Mouse (Mus musculus): ENCODE results near the gene Adgrg6.

Adgrg6 gene

DNA sequence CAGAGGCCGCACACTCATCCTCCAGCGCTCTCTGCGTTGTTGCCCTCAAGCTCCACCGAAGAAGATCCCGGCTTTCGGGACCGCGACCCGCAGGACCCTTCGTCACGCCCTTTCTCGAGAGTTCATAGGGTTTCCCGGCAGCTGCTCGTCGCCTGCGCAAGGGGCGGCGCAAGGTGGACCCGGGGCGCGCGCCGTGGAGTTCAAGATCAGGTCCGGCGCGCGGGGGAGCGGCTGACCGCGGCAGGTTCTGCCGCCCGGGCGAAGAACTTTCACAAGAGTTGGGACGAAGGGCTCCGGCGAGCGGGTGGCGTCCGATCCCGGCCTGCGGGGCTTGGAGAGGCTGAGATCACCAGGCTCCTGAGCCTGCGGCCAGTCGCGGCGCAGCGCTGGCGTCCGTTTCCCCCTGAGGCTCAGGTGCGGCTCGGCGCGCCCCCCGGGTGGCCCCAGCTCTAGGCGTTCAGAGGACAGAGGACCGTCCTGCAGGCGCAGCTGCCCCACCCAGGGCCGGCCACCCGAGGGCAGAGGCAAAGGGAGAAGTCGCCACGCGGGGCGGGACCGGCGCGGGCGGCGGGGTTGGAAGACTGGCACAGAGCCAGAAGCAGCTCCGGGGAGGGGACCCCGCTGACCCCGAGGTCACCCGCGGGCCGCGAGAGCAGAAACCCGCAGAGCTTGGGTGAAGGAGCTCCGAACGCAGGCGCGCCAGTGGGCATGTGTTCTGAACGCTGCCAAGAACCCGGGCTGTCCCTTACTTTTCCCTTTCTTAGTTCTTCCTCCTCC lies at the start of gene Adgrg6:
Gene Adgrg6 (minus strand): TSS at position 719 of the 777 bp plus-strand sequence.
- no peak for DNase-seq (ENCODE audit: low spot score)

DNA sequence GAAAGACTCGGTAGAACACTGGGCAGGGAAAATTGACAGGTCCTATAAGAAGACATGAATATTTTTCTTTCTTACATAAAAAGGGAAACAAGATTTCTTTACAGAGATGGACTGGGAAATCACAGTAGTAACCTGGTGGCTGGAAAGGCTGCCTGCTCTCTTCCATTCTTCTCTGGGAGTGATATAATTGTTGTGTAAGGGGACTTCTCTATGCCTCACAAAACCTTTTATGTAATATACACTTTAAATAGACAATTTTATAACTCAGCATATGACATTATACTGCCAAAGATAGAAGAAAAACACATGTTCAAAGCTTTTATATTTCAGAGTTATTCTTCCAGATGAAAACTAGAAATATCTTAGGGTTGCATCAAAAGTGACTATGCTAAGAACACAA lies 46.8 kb upstream of the Adgrg6 start:
- DNase-seq (ENCODE audit: low spot score) = no peak

DNA sequence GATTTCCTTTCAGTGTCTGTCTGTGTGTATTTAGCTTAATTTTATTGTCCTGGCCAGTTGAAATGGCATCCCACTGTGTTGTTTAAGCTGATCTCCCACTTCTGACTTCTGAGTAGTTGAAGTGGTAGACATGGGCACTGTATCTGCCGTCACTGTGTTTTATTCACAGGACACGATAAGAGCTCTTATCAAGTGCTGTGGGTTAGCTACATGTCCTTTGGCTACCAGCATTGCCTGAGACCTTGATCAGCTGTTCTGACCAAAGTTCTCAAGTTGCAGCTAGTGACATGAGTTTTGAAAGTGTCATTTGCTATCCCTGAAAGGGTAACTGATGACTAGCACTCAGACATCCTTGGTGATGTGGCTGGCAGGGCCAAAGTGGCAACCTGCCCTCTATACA lies 45.4 kb upstream of the Adgrg6 start:
- DNase-seq (ENCODE audit: low spot score) = no peak

DNA sequence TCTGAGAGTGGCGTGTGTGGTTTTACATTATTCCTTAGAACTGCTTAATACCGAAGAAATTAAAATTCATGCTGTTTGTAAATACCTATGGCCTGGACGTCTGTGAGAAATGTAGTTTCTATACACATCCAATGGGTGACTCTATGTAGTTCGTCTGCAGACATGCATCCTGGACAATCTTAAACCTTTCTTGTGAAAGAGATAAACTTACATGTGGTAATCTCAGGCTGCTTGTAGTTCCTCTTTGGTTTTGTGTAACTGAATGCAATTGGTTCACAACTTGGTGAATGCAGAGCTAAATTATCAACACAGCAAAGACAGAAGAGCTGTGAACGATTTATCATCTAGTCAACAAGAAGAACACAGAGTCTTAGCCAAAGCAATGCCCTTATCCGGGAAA lies 44.2 kb upstream of the Adgrg6 start:
- no peak for DNase-seq (ENCODE audit: low spot score)

DNA sequence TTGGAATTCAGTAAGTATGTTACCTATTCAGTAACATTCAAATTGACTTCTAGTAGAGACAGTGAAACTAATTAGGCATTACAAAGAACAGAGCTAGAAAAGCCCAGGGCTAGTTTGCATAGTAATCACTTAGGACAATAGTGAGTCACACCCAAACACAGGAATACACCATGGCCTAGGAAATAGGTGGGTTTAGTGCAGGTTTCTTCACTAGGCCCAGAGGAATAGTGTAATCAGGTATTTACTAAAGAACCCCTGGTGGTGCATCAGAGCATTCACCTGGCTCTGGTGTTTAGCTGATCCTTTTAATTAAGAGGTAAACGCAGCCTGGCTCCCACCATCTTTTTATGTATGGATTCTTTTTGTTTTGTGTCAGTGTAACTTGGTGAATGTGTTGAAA lies 38.0 kb upstream of the Adgrg6 start:
- no peak for DNase-seq (ENCODE audit: low spot score)

DNA sequence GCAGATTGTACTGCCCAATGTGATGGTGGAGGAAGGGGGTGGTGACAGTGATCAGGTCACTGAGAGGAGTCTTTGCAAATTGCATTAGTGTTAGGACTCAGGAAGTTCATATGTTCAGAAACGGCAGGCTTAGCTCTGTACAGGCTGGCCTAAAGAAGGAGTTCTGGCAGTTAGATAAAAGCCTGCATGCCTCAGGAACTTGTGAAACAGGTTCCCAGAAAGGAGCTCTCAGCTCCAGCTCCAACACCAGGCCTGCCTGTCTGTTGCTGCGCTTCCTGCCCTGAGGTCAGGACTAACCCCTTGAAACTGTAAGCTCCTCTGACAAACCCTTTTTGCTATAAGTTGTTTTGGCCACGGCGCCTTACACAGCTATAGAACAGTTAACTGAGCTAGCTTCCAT lies 28.8 kb upstream of the Adgrg6 start:
- DNase-seq (ENCODE audit: low spot score) = no peak

DNA sequence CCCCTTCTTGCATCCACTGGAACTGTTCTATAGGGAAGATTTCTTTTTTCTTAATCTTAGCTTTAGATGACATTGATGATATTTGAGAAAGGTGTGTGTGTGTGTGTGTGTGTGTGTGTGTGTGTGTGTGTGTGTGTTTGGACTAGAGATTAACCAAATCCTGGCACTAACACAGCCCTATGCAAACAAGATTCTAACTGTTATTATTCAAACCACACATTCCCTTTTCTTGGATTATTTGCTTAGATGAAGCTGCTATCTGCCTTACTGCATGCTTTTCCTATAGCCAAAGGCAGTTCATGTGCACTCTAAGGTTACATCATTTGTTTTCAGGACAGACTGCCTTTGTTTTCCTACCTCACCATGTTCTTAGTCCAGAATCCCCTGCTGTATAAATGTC lies 25.7 kb upstream of the Adgrg6 start:
- DNase-seq (ENCODE audit: low spot score) = no peak

DNA sequence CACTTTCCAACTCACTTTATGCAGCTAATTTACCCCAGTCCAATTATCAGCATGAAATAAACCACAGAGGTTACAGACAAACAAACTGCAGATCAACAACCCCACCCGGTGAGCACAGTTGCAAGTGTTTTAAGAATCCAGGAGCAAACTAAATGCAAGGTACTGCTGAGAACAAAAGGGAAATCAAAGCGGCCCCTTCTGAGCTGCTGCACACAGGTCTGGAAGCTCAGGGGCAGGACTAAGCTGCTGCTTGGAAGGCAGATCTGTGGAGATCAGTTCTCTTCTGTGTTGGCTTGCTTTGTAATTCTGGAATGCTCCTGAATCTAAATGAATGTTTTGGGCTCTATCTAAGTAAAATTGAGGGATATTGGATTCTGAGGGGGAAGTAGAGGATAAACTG lies 25.2 kb upstream of the Adgrg6 start:
- DNase-seq (ENCODE audit: low spot score) = no peak

DNA sequence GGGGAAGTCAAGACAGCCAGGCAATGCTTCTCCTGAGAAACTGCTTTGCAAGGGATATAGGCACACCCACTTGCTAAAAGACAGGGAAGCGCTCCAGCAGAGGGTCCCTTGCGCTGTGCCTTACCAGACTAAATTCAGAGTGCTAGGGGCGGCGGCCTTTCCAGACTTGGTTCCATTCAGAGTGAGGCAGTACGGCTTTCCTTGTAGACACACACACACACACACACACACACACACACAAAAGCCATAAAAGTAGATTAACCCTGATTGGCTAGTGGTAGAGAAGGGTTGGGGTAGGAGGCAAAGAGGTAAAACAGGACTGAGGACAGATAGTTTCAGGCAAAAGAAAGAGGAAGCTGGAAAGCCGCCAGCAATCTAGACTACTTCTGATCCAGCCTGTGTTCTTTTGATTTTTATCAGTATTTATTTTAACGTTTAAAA lies 672 bp upstream of the Adgrg6 start:
- DNase-seq (ENCODE audit: low spot score) = no peak

DNA sequence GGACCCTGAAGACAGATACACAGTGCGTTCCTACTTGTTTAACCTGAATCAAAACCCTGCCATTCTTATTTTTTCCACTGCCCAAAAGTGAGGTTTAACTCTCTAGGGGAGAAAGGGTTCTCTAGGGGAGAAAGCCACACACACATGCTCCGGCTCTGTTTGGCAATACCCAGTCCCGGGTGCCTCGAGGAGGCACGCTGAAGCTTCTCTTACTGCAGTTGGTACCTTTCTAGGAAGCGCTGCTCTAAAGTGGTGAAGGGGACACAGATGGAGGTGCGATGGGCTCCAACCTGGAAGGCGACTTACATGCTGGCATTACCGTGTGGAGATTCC lies 885 bp downstream of the Adgrg6 start:
- DNase-seq (ENCODE audit: low spot score) = no peak

DNA sequence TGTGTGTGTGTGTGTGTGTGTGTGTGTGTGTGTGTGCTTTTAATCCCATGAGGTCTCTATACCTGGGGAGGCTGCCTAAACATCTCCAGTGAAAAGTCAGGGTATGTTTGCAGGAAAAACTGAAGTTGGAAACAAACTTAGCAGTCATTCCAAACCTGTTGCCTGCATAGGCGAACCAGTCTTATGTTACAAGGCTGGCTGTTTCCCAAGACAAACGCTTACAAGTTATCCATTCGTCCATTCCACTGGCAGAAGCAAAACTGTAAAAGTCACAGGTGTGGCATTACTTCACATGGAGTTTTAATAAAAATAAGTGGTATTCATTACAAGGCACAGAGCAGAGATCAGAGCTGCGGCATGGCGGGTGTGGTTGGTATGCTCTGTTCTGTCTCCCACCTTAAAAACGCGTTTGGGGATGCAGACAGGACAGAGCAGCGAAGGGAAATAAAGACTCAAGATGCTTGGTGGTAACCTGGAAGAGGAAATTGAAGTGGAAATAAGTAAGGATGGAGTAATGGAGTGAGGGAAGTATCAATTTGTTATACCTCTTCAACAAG lies 1.9 kb downstream of the Adgrg6 start:
- DNase-seq (ENCODE audit: low spot score) = no peak

DNA sequence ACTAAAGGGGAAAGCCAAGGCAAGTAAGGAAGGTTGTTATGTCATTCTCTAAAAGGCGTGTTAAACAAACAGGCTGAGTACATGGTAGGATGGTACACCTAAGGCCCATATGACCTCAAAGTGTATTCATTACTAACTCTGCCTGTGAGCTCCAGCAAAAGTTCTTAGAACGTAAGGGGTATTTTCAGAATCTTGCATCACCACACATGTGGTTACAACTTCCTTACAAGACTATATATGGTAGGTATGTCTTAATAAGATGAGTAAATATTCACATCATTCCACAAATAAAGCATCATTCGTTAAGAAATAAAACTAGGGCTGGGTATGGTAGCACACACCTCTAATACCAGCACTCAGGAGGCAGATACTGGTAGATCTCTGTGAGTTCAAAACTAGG lies 8.4 kb downstream of the Adgrg6 start:
- DNase-seq (ENCODE audit: low spot score) = no peak

DNA sequence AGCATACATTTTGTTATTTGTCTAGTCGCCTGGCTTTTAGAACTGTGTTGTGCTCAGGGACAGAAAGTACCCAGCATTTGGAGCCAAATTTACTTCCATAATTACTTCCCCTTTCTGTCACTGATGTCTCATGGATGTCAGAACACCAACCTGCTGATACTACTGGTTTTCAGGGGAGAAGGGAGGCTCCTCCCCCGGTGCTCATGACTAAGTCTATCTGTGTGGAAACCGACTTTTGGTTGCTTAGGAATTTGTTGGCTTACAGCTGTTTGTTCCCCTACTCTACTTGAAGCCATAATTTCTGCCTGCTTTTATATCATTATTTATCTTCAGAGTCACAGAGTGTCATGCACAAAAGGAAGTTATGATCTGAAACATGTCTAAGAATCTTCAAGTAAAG lies 14.4 kb downstream of the Adgrg6 start:
- no peak for DNase-seq (ENCODE audit: low spot score)

DNA sequence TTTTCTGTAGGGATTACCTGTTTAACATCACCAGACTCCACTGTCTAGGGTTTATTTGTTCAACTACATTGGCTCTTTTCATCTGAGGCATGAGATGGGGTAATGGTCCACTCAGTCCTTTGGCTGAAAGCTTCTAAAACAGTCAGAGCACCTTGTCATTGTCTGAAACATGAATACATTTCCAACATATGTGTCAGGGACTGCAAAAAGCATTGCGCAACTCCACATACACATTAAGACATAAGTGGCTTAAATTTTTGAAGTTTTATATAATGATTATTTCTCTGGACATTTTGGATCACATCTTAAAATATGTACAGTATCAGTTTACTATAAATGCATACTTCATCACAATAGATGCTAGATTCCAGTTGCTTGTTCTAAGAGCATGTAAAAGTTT lies 14.8 kb downstream of the Adgrg6 start:
- DNase-seq (ENCODE audit: low spot score) = no peak

DNA sequence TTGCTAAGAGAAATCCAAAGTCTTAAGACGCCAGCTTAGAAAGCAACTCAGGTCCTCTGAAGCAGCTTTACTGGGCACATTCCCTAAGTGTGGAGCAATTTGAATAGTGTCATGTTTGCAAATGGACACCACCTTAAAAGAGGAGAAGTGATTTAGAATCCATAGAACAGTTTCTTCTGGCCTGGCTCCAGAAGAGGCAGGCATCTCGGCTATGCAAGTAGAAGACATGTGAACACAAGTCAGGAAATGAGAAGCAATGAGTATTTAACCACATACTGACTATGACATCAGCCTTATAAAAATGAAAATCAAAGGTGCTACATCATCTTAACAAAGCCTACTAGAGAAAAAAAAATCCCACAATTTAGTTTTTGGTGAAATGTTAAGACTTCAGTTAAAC lies 17.7 kb downstream of the Adgrg6 start:
- DNase-seq (ENCODE audit: low spot score) = no peak

DNA sequence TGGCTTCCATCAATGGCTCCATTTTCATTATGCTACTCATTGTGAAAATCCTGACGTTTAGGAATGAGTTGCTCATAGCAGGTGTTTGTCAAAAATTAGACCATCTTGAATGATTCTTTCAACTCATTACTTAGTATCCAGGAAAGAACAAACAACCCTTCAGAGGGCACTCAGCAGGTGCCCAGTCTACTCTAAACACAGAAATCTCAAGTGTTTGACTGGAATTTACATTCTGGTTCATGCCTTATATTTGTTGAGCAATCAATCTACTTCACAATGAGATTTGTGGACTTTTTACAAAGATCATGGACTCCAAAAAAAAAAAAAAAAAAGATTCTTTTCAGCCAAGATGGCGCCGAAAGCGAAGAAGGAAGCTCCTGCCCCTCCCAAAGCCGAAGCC lies 22.7 kb downstream of the Adgrg6 start:
- DNase-seq (ENCODE audit: low spot score) = no peak

DNA sequence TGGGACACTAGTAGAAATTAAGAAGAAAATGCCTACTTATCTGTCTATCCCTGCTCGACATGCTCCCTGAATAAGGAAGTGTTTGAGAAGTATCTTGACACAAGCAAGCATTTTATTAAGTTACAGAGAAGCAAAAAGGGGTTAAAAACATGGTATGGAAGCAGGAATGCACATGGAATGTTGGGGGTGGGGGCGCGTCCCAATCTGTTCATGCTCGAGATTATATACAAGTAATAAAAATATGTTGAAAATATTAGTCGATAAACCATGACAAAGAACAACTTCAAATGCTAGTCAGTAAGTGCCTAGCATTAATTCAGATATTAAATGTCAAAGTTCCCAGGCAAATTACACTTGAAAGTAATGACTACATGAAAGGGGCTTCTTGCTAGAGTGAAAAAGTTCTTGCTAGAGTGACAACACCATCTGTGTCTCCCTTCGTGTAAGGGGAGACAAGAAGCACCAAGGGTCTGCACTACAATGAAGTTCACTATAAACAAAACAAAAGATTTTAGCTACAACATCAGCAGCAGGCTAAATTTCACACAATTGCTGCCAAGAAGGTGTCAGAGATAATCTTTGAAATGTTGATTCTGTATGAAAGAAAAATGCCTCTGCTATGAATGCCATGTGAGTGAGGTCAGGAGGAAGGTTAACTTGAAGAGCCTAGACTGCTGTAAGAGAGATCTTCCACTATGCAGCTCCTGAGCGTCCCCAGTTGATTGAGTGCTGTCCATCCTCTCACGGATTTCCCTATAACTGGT lies 24.4 kb downstream of the Adgrg6 start:
- no peak for DNase-seq (ENCODE audit: low spot score)

DNA sequence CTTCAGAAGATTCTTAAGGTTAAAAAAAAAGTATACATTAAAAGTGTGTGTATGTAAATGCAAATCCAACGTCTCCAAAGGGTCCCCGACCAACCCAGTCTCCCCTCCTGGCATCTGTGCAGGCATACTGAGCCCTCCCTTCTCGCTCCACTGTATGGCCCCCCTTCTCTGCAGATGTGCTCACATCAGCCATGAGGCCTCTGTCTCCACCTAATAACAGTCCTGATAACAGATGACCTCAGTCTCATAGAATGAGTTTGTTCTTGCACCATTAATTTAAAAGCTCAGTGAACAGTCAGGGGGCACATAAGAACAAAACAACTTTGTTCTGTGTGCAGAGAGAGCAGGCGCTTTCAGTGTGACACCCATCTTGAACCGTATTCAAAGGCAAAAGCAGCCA lies 27.6 kb downstream of the Adgrg6 start:
- DNase-seq (ENCODE audit: low spot score) = no peak

DNA sequence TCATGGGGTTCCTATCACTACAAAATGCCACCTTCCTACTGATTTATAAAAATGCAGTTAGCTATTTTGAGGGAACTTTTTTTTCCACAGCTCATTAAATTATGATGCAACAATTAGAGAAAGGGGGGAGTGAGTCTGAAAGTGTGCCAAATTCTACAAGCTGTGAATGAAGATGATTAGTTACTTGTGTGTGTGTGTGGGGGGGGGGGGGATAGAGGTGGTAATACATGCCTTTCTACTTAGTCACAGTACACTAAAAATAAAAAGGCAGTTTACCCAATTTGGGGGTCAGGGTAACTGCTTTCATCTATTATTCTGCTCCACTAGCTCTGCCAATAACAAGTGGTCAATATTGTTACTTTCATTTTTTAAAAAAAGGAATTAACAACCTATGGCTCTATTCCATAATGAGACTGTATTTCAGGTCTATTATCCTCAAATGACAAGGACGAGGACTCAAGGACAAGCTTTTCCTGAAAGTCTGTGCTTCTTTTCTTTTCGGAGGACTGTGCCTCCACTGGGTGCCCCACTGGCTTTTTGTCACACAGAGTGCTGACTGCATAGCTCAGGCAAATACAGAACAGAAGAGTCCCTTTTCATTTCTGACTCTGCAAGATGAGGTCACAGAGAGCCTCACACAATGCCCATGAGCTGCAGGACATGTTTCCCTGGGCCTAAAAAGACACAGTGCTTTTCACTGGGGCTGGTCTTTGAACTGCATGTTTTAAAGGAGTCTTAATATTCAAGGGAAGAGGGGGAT lies 33.4 kb downstream of the Adgrg6 start:
- no peak for DNase-seq (ENCODE audit: low spot score)

DNA sequence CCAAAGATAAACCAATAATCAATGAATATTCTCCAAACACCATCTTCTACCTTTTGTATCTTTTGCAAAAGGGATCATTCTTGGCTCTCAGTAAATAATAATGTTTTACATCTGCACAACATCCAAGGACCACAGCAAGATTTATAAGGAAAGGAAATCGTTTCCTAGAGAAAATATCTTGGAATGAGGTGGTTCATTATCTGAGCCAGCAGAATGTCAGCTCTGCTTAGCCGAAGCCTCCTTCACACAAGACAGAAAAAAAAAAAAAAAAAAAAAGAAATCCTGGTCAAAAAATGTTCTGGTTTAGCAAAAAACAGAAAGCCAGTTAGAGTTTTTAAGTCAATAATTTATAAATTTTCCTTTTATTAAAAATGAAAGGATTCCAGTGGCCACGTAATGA lies 34.3 kb downstream of the Adgrg6 start:
- DNase-seq (ENCODE audit: low spot score) = no peak

DNA sequence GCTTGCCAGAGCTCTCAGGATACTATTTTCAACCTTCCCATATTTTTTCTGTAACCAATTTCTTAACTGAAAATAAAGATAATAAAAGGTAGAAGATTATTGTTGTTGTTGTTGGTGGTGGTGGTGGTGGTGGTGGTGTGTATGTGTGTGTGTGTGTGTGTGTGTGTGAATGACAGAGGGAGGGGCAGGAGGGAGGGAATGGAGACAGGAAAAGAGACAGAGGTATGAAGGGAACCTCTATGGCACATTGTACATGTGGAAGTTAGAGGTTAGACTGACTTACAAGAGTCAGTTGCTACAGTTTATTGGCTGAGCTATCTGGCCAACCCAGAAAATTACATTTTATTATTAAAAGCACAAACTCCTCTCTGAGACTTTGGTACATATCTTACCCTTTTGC lies 49.8 kb downstream of the Adgrg6 start:
- DNase-seq (ENCODE audit: low spot score) = no peak

DNA sequence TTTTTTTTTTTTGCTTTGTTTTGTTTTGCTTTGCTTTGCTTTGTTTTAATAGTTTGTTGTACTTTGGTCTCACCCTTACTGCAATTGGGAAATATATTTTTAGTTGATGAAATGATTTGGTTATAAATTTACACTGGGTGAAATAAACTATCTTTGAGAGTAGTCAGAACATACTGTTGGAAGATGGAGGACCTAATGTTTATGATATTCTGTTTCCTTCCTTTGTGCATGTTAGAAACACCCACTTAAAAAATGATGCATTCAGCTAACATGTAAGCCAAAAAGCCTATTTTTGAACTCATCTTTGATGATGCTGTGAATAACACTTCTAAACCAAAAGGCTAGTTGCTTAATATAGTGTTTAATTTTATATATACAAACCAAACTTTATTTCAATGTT lies 50.3 kb downstream of the Adgrg6 start:
- DNase-seq (ENCODE audit: low spot score) = no peak

DNA sequence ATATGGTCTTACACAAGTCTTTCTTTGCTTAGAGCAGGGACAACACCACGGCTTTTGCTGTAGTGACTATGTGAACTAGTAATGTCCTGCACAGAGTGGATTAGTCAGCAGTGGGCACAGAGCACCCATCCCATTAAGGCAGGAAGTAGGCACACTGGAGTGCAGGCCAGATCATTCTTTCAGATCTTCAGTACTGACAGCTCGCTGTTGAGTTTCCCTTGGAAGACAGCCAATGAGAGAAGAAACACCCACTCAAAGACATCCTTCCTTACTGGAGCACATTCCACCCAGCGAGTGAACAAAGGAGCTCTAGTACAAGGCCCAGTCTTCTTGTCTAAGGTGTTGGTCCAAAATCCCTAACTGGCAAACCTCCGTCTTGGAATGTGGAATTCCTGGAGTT lies 53.6 kb downstream of the Adgrg6 start:
- DNase-seq (ENCODE audit: low spot score) = no peak
